Mouse (Mus musculus): ENCODE measurements around the gene Gm17334.

Gene Gm17334

GRCm38 (mm10) chr11:53747985-53748384 lies 25.0 kb downstream of the Gm17334 start:
- DNase-seq (ENCODE audit: low spot score), result no peak

GRCm38 (mm10) chr11:53745260-53745659 lies 27.7 kb downstream of the Gm17334 start:
- DNase-seq (ENCODE audit: low spot score), result no peak

DNA sequence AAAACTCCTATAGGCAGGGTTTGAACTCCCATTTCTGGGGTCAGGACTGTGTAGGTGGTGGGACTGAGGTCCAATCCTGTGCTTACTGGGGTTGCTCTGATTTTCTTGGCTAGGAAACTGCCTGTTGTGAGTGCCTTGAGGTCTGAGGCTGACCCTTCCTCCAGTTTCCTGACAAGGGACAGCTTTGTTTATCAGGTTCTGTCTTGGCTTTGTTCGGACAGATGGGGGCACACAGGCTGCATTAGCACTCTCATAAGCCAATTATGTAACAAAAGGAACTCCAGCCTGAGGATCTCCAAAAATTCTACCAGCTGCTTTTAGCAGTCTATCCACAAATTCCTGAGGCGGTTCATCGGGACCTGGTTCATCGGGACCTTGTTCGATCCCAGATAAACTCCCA lies 30.6 kb downstream of the Gm17334 start:
- no peak for DNase-seq (ENCODE audit: low spot score)

DNA sequence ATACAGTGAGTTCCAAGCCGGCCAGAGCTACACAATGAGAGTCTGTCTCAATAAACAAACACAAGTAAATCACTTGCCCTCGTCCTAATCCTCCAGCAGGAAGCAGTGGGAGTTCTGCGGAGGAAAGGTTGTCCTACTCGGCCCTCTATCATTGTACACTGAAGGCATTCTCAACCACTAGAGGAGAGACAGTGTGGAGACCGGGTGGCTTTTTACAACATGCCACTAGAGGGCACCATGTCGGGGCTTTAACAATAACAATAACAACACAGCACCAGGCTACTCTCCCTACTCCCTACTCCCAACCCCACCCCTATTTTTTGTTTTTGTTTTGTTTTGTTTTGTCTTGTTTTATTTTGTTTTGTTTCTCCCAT lies 35.4 kb downstream of the Gm17334 start:
- no peak for DNase-seq (ENCODE audit: low spot score)

DNA sequence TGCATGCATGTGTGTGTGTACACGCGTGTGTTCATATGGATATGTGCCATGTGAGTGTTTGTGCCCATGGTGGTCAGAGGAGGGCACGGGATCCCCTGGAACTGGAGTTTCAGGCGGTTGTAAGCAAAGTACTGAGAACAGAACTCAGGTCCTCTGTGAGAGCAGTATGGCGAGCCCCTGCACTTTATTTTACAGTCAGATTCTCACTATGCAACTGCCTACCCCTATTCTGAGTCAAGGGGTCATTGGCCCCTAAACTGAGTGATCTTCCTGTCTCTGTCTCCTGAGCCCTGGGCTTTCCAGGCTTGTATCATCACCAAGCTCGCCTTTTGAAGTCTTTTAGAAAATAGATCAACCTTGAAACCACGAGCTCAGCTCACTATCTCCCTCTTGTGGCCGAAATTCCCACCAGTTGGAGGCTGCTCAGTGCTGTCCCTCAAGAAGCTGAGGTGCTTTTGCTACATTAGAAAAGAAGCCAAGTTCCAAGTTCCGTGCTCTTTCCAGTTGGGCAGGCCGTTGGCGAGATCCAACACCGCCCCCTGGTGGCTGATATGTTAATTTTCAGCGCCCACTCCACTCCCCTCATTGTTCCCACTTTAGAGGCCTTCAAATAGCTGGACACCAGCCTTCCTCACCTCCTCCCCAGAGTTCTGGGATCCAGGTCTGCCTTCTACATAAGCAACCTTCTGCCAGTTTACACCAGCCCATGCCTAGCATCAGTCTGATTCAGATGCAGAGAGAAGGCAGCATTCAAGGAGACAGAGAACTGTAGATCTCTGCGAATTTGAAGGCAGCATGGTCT lies 36.0 kb downstream of the Gm17334 start:
- peak; percentile 63 for DNase-seq (ENCODE audit: low spot score)

DNA sequence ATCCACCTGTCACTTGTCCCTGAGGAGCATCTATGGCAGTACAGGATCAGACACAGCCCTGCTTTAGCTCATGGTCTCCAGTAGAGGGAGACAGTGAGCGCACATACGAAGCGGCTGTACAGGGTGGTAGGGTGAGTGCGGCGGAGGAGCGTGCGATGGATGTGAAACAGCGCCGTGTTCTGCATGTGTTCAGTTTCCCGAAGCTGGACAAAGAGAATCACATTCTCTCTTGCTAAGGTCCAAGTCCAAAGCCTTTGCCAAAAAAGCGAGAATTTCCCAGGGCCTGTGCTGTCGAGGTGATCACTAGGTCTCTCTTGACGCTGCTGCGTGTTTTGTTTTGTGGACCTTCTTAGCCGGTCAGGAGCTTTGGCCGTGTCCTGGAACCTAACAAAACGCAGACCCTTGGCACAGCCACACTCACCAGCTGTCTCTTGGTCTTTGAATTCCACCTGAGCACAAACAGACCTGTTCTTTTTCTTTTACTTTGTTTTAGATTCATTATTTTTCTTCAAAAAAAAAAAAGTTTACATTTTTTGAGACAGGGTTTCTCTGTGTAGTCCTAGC lies 37.2 kb downstream of the Gm17334 start:
- peak; percentile 40 for DNase-seq (ENCODE audit: low spot score)

GRCm38 (mm10) chr11:53734970-53735681 lies 37.9 kb downstream of the Gm17334 start:
- DNase-seq (ENCODE audit: low spot score), result no peak

DNA sequence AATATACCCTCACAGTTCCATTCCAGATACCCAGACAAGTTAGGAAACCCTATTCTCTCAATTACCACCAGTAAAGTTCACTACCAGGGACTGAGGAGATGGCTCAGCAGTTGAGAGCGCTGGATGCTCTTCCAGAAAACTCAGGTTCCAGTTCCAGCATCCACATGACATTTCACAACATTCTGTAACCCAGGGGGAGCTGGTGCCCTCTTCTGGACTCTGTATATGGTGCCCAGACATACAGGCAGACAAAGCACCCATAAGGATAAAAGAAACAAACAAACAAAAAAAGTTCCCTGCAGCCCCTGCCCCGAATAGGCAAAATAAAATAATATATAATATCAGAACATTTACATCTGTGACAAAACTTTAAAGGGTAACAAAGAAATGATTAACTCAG lies 38.6 kb downstream of the Gm17334 start:
- DNase-seq (ENCODE audit: low spot score), result no peak

DNA sequence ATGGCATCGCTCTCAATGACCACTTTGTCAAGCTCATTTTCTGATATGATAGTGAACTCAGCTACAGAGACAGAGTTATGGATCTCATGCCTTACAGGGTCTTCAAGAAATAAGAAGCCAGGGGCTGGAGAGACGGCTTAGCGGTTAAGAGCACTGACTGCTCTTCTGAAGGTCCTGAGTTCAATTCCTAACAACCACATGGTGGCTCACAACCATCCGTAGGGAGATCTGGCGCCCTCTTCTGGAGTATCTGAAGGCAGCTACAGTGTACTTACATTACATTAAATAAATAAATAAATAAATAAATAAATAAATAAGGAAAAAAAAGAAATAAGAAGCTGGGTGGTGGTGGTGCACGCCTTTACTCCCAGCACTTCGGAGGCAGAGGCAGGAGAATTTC lies 39.2 kb downstream of the Gm17334 start:
- no peak for DNase-seq (ENCODE audit: low spot score)

DNA sequence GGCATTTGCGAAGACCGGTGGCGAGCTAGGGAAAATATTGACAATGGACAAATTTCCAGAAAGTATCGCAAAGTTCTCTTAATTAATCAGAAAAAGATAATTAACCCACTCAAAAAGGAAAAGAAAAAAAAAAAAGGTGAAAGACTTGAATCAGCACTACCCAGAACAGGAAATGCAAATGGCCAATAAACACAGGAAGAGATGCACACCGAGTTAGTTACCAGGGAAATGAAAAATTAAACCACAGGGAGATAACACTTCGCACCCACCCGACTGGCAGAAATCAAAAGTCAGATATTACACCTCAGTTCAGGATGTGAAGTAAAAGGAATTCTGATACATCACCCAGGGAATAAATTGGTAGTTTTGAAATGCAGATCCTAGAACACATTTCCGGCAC lies 40.7 kb downstream of the Gm17334 start:
- no peak for DNase-seq (ENCODE audit: low spot score)

DNA sequence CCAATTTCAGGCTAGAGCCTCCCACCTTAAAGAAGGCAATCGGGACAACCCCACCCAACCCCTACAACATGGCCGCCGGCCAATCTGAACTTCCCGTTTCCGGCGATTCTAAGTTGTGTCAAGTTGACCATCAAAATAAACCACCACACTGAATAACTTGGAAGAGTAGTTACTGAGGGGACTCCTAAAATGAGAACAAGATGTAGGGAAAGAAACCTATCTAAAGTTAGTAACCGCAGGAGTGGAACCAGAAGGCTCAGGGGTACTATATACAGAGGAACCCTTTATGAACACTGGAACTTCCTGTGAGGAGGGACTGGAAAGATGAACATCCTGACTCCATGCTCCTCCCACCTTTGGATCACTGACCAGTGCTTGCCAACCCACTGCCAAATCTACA lies 41.5 kb downstream of the Gm17334 start:
- DNase-seq (ENCODE audit: low spot score), result no peak
